Mouse (Mus musculus) lung, adult 2 months (tissue): Measurements from ENCODE around the gene Prpf6.

Source experiments
- CTCF ChIP-seq: fragments of 200-500 bp; IDR thresholded peaks from 2 replicates; pipeline ENCODE4 v1.5.1; 2011; ENCODE audit warnings: mild to moderate bottlenecking, low read length, control low read depth; ENCODE audit not compliant: insufficient read depth
- POLR2A ChIP-seq: fragments of 200-500 bp; IDR thresholded peaks from 2 replicates; pipeline ENCODE4 v1.6.1; 2011; ENCODE audit warnings: low read depth, mild to moderate bottlenecking, control low read depth, low read length, borderline replicate concordance; ENCODE audit errors: extremely low read depth

DNA sequence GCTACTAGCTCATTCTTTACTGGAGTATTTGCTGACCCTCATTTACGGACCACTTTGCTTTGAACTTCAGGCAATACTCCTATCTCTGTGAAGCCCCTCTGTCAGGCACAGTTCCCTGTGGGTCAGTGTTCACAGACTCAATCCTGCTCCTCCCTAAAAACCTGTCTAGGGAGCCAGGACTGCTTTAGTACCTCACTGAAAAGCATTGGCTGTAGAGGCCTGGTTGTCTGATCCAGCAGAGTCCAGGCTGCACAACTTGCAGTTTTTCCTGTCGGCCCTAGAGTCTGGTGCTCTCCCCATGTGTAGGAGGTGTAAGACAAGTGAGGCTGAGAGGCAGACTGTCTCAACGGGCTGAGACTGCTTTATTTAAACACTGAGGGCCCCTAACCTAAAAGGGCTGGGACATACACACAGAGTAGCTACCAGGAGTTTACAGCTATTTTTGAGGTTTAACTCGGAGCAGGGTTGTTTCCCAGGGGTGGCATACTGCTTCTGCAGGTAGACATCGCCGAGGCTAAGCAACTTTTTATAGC, 8.6 kb downstream of the Prpf6 start:
- no peak for TF ChIP-seq POLR2A
- no peak for TF ChIP-seq CTCF
